Mouse (Mus musculus): ENCODE results near the gene Abr.

Gene Abr

GRCm38 (mm10) chr11:76376425-76376824 is 245.7 kb downstream of the Abr start:
- DNase-seq (ENCODE audit: low spot score in 2 of 2): no peak

- no peak for DNase-seq (ENCODE audit: low spot score in 2 of 2)
Measured at GRCm38 (mm10) chr11:76374491-76375185, 247.5 kb downstream of the Abr start.

- no peak for DNase-seq (ENCODE audit: low spot score in 2 of 2)
Measured at GRCm38 (mm10) chr11:76372534-76372933, 249.6 kb downstream of the Abr start.

GRCm38 (mm10) chr11:76372120-76372519 is 250.0 kb downstream of the Abr start:
- no peak for DNase-seq (ENCODE audit: low spot score in 2 of 2)

GRCm38 (mm10) chr11:76370491-76370890 is 251.6 kb downstream of the Abr start:
- no peak for DNase-seq (ENCODE audit: low spot score in 2 of 2)
